Mouse (Mus musculus) lung, embryonic 14.5 days (tissue): ENCODE results near the gene Dnajb1. TPM values are rescaled to one million over a fixed set of nuclear protein-coding genes. Genes with fewer than 3 reads are reported as not detected.

ENCODE experiments used
- ATAC-seq: fragments of 200-750 bp; cut with Nextera tagmentation; 2 replicates; pipeline ENCODE4 v1.8.0; 2017; ENCODE audit warnings: mild to moderate bottlenecking, moderate TSS enrichment, moderate library complexity; ENCODE audit not compliant: insufficient read depth
- DNase-seq: peaks from one replicate; pipeline ENCODE4 v3.0.0-alpha.2; 2015
- H3K27ac ChIP-seq: fragments of 300-500 bp; sonication (generic); 2 replicates; pipeline ENCODE4 v1.5.1; 2014; ENCODE audit warnings: low read depth, mild to moderate bottlenecking, moderate library complexity
- H3K27me3 ChIP-seq: fragments of 300-500 bp; sonication (generic); 2 replicates; pipeline ENCODE4 v1.6.1; 2014; ENCODE audit warnings: low read length, control low read depth; ENCODE audit not compliant: insufficient read depth
- H3K36me3 ChIP-seq: fragments of 300-500 bp; sonication (generic); 2 replicates; pipeline ENCODE4 v1.6.1; 2014; ENCODE audit warnings: control low read depth; ENCODE audit not compliant: insufficient read depth
- H3K4me1 ChIP-seq: fragments of 300-500 bp; sonication (generic); 2 replicates; pipeline ENCODE4 v1.6.1; 2014; ENCODE audit warnings: antibody characterized with exemption, control low read depth; ENCODE audit not compliant: insufficient read depth
- H3K4me2 ChIP-seq: fragments of 300-500 bp; sonication (generic); 2 replicates; pipeline ENCODE4 v1.6.1; 2014; ENCODE audit warnings: mild to moderate bottlenecking
- H3K4me3 ChIP-seq: fragments of 300-500 bp; sonication (generic); 2 replicates; pipeline ENCODE4 v1.5.1; 2014; ENCODE audit warnings: low read depth, low read length
- H3K9ac ChIP-seq: fragments of 300-500 bp; sonication (generic); 2 replicates; pipeline ENCODE4 v1.6.1; 2014
- H3K9me3 ChIP-seq: fragments of 300-500 bp; sonication (generic); 2 replicates; pipeline ENCODE4 v1.6.1; 2016; ENCODE audit warnings: low read depth, low read length, control low read depth
- CTCF ChIP-seq: IDR thresholded peaks from 2 replicates; pipeline ENCODE4 v1.5.1; 2016; ENCODE audit warnings: antibody characterized with exemption, low read depth
- WGBS: fragments of 180-500 bp; shearing (Covaris S2); extraction: QIAGEN DNeasy Blood & Tissue Kit; methylation state at CpG from one replicate; pipeline ENCODE4 v1.1.7; 2014; 5-methylcytosine and 5-hydroxymethylcytosine counted together
- polyA plus RNA-seq: library from polyadenylated mRNA; unstranded; fragments of >200 nt; fragmentation: Nextera tagmentation; extraction: Ambion mirVana; gene quantifications from 2 replicates; pipeline ENCODE4 v1.2.1, GENCODE M21; 2014

Dnajb1 gene
- polyA plus RNA-seq, 1 experiment from 2014 or later: 61.3 TPM

- Histone ChIP-seq H3K4me2 (no peak overlapping the region), H3K4me1 (peaks cover 15% of the 10 kb centered on the region), H3K4me3 (no peak overlapping the region), H3K9me3 (no peaks in the 10 kb centered on the region), H3K27me3 (no peaks in the 10 kb centered on the region), H3K27ac (no peak overlapping the region), H3K9ac (no peak overlapping the region), H3K36me3 (peaks cover 51% of the 10 kb centered on the region)
- ATAC-seq: no peak
- WGBS: 82% methylated on average over 18 of the region's 18 CpGs
- DNase-seq: no peak
- TF ChIP-seq CTCF: peak; percentile 21; the same call in 1 of the 2 replicates
Measured at GRCm38 (mm10) chr8:83573140-83573875, 34.7 kb upstream of the Dnajb1 start.

- Histone ChIP-seq H3K27ac (peak overlapping the region; percentile 95), H3K27me3 (no peaks in the 10 kb centered on the region), H3K9me3 (no peaks in the 10 kb centered on the region), H3K36me3 (peaks cover 50% of the 10 kb centered on the region), H3K9ac (no peak overlapping the region), H3K4me3 (no peak overlapping the region), H3K4me1 (peaks cover 15% of the 10 kb centered on the region), H3K4me2 (no peak overlapping the region)
- TF ChIP-seq CTCF: no peak
- no peak for DNase-seq
- no peak for ATAC-seq
- 73% methylated on average over 15 of the region's 15 CpGs for WGBS
Measured at GRCm38 (mm10) chr8:83574631-83575315, 33.2 kb upstream of the Dnajb1 start.

GRCm38 (mm10) chr8:83575561-83576515 lies 32.2 kb upstream of the Dnajb1 start:
- 56% methylated on average over 17 of the region's 17 CpGs for WGBS
- DNase-seq (peak; percentile 22), ATAC-seq (peak; percentile 35)
- TF ChIP-seq CTCF: no peak
- H3K36me3 ChIP-seq: peaks cover 40% of the 10 kb centered on the region
- H3K4me1 ChIP-seq: peaks cover 15% of the 10 kb centered on the region
- H3K9ac ChIP-seq: peak overlapping the region; percentile 32; the same call in 1 of the 2 replicates
- 0 out of 2 replicates have a peak overlapping the region, but pooled peaks have one; percentile 4 for H3K4me3 ChIP-seq
- H3K27ac ChIP-seq: peak overlapping the region; percentile 95
- no peaks in the 10 kb centered on the region for H3K9me3 ChIP-seq
- H3K4me2 ChIP-seq: peak overlapping the region; percentile 40
- H3K27me3 ChIP-seq: no peaks in the 10 kb centered on the region

GRCm38 (mm10) chr8:83576516-83576895 lies 31.5 kb upstream of the Dnajb1 start:
- TF ChIP-seq CTCF: no peak
- no peaks in the 10 kb centered on the region for H3K9me3 ChIP-seq
- peak; percentile 60 for DNase-seq
- ATAC-seq: peak; percentile 39
- no peak overlapping the region for H3K4me3 ChIP-seq
- peak overlapping the region; percentile 40 for H3K4me2 ChIP-seq
- no peak overlapping the region for H3K9ac ChIP-seq
- 61% methylated on average over 2 of the region's 4 CpGs for WGBS
- peaks cover 33% of the 10 kb centered on the region for H3K36me3 ChIP-seq
- H3K27ac ChIP-seq: peak overlapping the region; percentile 95
- peaks cover 15% of the 10 kb centered on the region for H3K4me1 ChIP-seq
- H3K27me3 ChIP-seq: no peaks in the 10 kb centered on the region

GRCm38 (mm10) chr8:83576921-83577320 lies 31.1 kb upstream of the Dnajb1 start:
- Histone ChIP-seq H3K27me3 (no peaks in the 10 kb centered on the region), H3K4me2 (peak overlapping the region; percentile 31; the same call in 1 of the 2 replicates), H3K4me3 (no peak overlapping the region), H3K27ac (peak overlapping the region; percentile 95), H3K4me1 (peaks cover 15% of the 10 kb centered on the region), H3K9ac (peak overlapping the region; percentile 28; the same call in 1 of the 2 replicates), H3K36me3 (peaks cover 29% of the 10 kb centered on the region), H3K9me3 (no peaks in the 10 kb centered on the region)
- no peak for TF ChIP-seq CTCF
- DNase-seq (no peak), ATAC-seq (no peak)
- WGBS: 49% methylated on average over 4 of the region's 4 CpGs

GRCm38 (mm10) chr8:83577384-83577791 lies 30.6 kb upstream of the Dnajb1 start:
- WGBS: 46% methylated on average over 9 of the region's 9 CpGs
- H3K4me2 ChIP-seq: peak overlapping the region; percentile 31; the same call in 1 of the 2 replicates
- H3K36me3 ChIP-seq: peaks cover 24% of the 10 kb centered on the region
- H3K4me3 ChIP-seq: no peak overlapping the region
- peak overlapping the region; percentile 28; the same call in 1 of the 2 replicates for H3K9ac ChIP-seq
- ATAC-seq (no peak), DNase-seq (no peak)
- peak overlapping the region; percentile 95 for H3K27ac ChIP-seq
- TF ChIP-seq CTCF: no peak
- no peaks in the 10 kb centered on the region for H3K27me3 ChIP-seq
- H3K9me3 ChIP-seq: no peaks in the 10 kb centered on the region
- peaks cover 15% of the 10 kb centered on the region for H3K4me1 ChIP-seq
